Mouse (Mus musculus) embryonic fibroblast, embryonic 13.5 days (primary cell): ENCODE data around the gene Lsamp.

ENCODE experiments used
- CTCF ChIP-seq: IDR thresholded peaks from 2 replicates; pipeline ENCODE4 v1.5.1; 2011; ENCODE audit warnings: mild to moderate bottlenecking, control low read depth, low read length, moderate library complexity, borderline replicate concordance; ENCODE audit not compliant: insufficient read depth
- POLR2A ChIP-seq: IDR thresholded peaks from 2 replicates; pipeline ENCODE4 v1.6.1; 2011; ENCODE audit warnings: low read depth, mild to moderate bottlenecking, control low read depth, low read length, moderate library complexity

DNA sequence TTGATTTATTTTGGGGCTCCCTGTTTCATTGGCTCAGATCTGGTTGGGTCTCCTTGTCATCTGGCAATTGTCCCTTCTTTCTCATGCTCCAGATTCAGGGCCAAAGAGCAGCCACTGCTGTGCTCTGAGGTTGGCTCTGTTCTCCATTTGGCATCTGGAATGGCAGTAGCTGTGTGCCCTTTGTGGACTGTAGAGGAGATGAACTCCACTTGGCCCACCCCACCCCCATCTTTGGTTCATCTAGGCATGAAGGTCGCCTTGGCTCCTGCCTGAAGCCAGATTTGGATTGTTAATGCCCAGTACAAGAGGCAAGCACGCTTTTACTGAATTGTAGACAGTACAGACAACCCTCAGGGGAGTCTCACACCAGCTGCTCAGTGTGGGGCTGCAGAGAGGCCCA is 4.3 kb downstream of the Lsamp start:
- TF ChIP-seq POLR2A (no peak), CTCF (no peak)
